Mouse (Mus musculus) macrophage (primary cell): ENCODE measurements around the gene Gm17364. TPM values are rescaled to one million over a fixed set of nuclear protein-coding genes. Genes with fewer than 3 reads are reported as not detected.

ENCODE experiments used
- H3K27ac ChIP-seq: fragments of 350-480 bp; formaldehyde crosslinking; 2 replicates; pipeline ENCODE4 v1.9.0; 2021
- H3K36me3 ChIP-seq: fragments of 350-480 bp; formaldehyde crosslinking; 2 replicates; pipeline ENCODE4 v1.9.0; 2021; ENCODE audit errors: inconsistent target
- H3K4me3 ChIP-seq: fragments of 350-480 bp; formaldehyde crosslinking; 2 replicates; pipeline ENCODE4 v1.9.0; 2021; ENCODE audit errors: inconsistent target
- H3K79me2 ChIP-seq: fragments of 350-480 bp; formaldehyde crosslinking; 2 replicates; pipeline ENCODE4 v1.9.0; 2021; ENCODE audit errors: inconsistent target
- WGBS: methylation state at CpG from one replicate; pipeline ENCODE4 v1.1.7; 2026; ENCODE audit warnings: inconsistent platforms; ENCODE audit not compliant: missing documents; 5-methylcytosine and 5-hydroxymethylcytosine counted together
- polyA plus RNA-seq: library from polyadenylated mRNA; stranded (reverse); fragments of 250-400 nt; gene quantifications from 3 replicates; pipeline ENCODE4 v1.2.4, GENCODE M21; 2018; ENCODE audit warnings: inconsistent platforms
- total RNA-seq, 78 experiments: library from RNA; depleted of rRNA; stranded (reverse); fragments of 250-400 nt; gene quantifications; 1 replicate in 9 of 78; 2 replicates in 24 of 78; 3 replicates in 43 of 78; 4 replicates in 2 of 78; pipeline ENCODE4 v1.2.4; 2018; ENCODE audit warnings: inconsistent platforms in 56 of 78

The Gm17364 gene
- total RNA-seq (2018; cell fraction: chromatin; rRNA removed): not detected
- not detected for total RNA-seq (2018; cell fraction: cytosol; rRNA removed)
- not detected for total RNA-seq (2018; cell fraction: nucleus; rRNA removed)
- not detected in 3 replicates for polyA plus RNA-seq

- WGBS: 95% methylated on average over 10 of the region's 10 CpGs
Measured at GRCm38 (mm10) chr13:41273927-41274650, at the start of gene Gm17364. TSS of gene Gm17364 (minus strand) at chr13:41273977.

GRCm38 (mm10) chr13:41321433-41321832, 47.7 kb upstream of the Gm17364 start:
- WGBS: 92% methylated on average over 3 of the region's 3 CpGs
- no peak overlapping the region for H3K4me3 ChIP-seq
- H3K36me3 ChIP-seq: no peaks in the 10 kb centered on the region
- H3K79me2 ChIP-seq: no peaks in the 10 kb centered on the region
- H3K27ac ChIP-seq: no peak overlapping the region

More at GRCm38 (mm10) chr13:41273927-41274650, at the start of gene Gm17364:
- Histone ChIP-seq H3K27ac (no peak within 1 kb of the TSS), H3K4me3 (no peak within 1 kb of the TSS), H3K79me2 (no peaks in the 10 kb centered on the region), H3K36me3 (no peaks in the 10 kb centered on the region)

DNA sequence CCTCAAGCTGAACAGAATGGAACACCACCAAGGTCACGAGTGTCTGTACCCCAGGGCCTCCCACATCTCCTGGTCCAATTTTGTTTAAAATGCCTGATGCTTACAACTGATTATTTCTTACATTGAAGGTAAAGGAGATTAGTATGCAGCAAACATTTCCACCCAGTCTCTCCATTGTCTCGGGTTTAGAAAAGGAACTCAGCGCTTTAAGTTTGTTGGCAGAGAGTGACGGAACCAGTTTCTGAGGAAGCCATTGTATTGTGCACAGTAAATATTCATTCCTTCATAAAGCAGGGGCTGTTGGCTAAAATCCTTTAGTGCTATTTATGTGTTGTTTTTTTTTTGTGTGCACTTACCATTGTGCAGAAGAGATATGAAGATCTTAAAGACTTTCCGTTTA, 47.0 kb upstream of the Gm17364 start:
- Histone ChIP-seq H3K36me3 (no peaks in the 10 kb centered on the region), H3K27ac (no peak overlapping the region), H3K4me3 (no peak overlapping the region), H3K79me2 (no peaks in the 10 kb centered on the region)
- WGBS: 87% methylated on average over 5 of the region's 5 CpGs

- no peak overlapping the region for H3K27ac ChIP-seq
- no peaks in the 10 kb centered on the region for H3K36me3 ChIP-seq
- 53% methylated on average over 10 of the region's 10 CpGs for WGBS
- no peaks in the 10 kb centered on the region for H3K79me2 ChIP-seq
- no peak overlapping the region for H3K4me3 ChIP-seq
Measured at GRCm38 (mm10) chr13:41302716-41303115, 28.9 kb upstream of the Gm17364 start.

DNA sequence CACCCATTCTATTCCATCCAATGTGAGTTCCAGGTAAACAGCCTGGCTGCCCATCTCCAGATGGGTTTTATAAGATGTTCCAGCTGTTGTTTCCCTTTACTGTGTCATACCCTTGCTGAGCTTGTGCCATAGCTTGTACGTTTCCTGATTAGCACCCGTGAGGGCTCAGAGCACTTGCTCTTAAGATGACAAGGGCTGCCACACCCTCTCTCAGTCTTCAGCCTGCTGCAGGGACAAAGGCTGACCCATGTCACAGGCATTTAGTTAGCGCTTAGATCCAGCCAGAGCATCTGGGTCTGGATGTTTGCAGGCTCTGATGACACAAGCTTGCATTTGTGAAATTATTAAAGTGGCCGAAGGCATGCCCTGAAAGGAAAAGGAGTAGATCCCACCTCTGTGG, 26.3 kb upstream of the Gm17364 start:
- Histone ChIP-seq H3K36me3 (no peaks in the 10 kb centered on the region), H3K4me3 (no peak overlapping the region), H3K27ac (no peak overlapping the region), H3K79me2 (no peaks in the 10 kb centered on the region)
- 78% methylated on average over 4 of the region's 4 CpGs for WGBS

DNA sequence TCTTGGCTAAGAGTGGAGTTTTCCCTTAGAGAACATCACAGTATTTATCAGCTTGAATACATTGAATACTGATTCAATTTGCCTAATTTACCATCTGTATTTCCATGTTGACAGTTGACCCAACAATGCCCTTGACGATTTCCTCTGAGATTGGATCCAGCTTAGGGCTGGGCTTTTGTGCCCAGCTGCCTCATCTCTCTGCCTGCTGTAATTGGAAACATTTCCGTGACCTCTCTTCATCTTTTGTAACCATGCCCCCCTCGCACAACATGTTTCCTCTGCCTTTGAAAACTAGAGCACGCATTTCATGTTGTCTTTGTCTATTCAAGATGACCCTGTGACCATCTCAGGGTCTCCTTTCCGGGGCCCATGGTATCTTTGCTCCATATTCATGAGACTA, 25.2 kb upstream of the Gm17364 start:
- Histone ChIP-seq H3K36me3 (no peaks in the 10 kb centered on the region), H3K79me2 (no peaks in the 10 kb centered on the region), H3K27ac (no peak overlapping the region), H3K4me3 (no peak overlapping the region)
- 92% methylated on average over 5 of the region's 5 CpGs for WGBS

GRCm38 (mm10) chr13:41298533-41298932, 24.8 kb upstream of the Gm17364 start:
- Histone ChIP-seq H3K4me3 (no peak overlapping the region), H3K79me2 (no peaks in the 10 kb centered on the region), H3K27ac (no peak overlapping the region), H3K36me3 (no peaks in the 10 kb centered on the region)
- 56% methylated on average over 2 of the region's 2 CpGs for WGBS

DNA sequence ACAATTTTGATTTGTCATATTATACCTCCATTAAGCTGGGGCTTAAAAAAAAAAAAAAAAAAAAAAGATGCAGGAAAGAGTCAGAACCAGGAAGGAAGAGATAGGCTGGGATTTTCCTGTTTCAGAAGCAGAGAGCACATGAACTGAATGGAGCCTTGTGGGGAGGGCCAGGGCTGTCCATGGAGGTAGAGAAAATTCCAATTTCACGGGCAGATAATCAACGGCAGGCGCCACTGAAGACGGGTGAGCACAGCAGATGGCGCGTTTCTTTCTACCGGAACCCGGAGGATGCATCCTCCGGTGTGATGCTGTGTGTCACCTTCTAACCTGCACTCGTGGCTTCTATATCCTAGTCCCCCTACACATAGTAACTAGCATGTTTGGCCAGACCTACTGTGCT, 22.6 kb upstream of the Gm17364 start:
- Histone ChIP-seq H3K4me3 (no peak overlapping the region), H3K27ac (no peak overlapping the region), H3K79me2 (no peaks in the 10 kb centered on the region), H3K36me3 (no peaks in the 10 kb centered on the region)
- 95% methylated on average over 10 of the region's 10 CpGs for WGBS

DNA sequence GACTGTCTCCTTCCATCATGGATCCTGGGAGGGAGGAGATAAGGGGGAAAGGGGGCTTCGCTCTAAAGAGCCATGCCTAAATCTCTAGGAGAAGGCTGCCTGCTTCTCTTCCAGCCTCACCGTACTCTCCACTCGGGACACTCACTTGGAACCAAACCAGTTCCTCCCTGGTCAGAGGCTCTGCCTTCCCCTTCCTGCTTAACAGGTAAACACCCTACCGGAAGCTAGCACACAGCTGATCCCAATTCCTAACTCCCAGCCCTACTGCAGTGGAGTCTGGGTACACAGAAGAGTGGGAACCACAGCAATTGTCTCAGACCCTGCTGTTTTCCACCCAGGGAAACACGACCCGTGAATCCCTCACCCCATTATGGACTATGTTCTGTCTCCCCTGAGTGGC, 22.1 kb upstream of the Gm17364 start:
- Histone ChIP-seq H3K27ac (no peak overlapping the region), H3K4me3 (no peak overlapping the region), H3K79me2 (no peaks in the 10 kb centered on the region), H3K36me3 (no peaks in the 10 kb centered on the region)
- 65% methylated on average over 6 of the region's 6 CpGs for WGBS

DNA sequence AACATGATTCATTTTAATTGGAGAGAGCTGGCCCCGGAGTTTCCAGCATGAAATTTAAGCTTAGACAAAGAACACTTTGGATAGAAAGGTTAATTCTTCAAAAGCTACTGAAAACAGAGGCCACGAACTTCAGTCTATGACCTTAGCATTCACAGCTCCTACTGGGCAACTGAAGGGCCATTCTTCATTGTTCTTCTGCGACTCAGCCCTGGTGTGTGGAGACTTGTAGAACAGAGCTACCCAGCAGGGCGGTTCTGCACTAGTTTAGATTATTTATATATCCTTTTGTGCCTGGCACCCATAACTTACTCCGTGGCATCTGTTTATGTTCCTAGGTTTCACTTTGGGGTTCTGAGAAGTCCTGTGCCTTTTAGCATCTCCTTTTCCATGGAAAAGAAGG, 19.8 kb upstream of the Gm17364 start:
- Histone ChIP-seq H3K79me2 (no peaks in the 10 kb centered on the region), H3K4me3 (no peak overlapping the region), H3K27ac (no peak overlapping the region), H3K36me3 (no peaks in the 10 kb centered on the region)
- WGBS: 88% methylated on average over 5 of the region's 5 CpGs

GRCm38 (mm10) chr13:41291466-41291974, 17.7 kb upstream of the Gm17364 start:
- Histone ChIP-seq H3K4me3 (no peak overlapping the region), H3K27ac (no peak overlapping the region), H3K36me3 (no peaks in the 10 kb centered on the region), H3K79me2 (no peaks in the 10 kb centered on the region)
- WGBS: 47% methylated on average over 4 of the region's 4 CpGs

GRCm38 (mm10) chr13:41286285-41286684, 12.5 kb upstream of the Gm17364 start:
- no peak overlapping the region for H3K4me3 ChIP-seq
- no peak overlapping the region for H3K27ac ChIP-seq
- no peaks in the 10 kb centered on the region for H3K36me3 ChIP-seq
- no peaks in the 10 kb centered on the region for H3K79me2 ChIP-seq
- 79% methylated on average over 3 of the region's 3 CpGs for WGBS

DNA sequence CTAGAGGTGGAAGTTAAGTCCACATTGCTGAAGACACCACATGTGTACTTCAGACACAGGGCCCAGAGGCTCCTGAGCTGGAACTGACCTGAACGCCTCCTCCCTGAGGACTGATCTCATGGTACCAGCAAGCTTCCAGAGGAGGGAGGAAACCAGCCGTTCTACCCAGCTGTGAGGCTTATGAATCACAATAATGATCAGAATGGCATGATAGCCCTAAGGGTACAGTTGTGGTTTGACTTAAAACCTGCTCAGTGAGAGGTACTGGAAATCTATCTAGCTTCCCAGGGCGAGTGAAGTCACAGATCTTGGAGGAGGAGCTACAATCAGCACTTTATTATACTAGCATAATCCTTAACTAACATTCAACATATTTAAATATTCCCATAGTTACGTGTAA, 11.7 kb upstream of the Gm17364 start:
- H3K27ac ChIP-seq: no peak overlapping the region
- H3K4me3 ChIP-seq: no peak overlapping the region
- H3K79me2 ChIP-seq: no peaks in the 10 kb centered on the region
- no peaks in the 10 kb centered on the region for H3K36me3 ChIP-seq
- WGBS: 92% methylated on average over 4 of the region's 4 CpGs

- H3K27ac ChIP-seq: no peak overlapping the region
- H3K36me3 ChIP-seq: no peaks in the 10 kb centered on the region
- no peaks in the 10 kb centered on the region for H3K79me2 ChIP-seq
- no peak overlapping the region for H3K4me3 ChIP-seq
- 25% methylated on average over 5 of the region's 5 CpGs for WGBS
Measured at GRCm38 (mm10) chr13:41283256-41283655, 9.5 kb upstream of the Gm17364 start.

DNA sequence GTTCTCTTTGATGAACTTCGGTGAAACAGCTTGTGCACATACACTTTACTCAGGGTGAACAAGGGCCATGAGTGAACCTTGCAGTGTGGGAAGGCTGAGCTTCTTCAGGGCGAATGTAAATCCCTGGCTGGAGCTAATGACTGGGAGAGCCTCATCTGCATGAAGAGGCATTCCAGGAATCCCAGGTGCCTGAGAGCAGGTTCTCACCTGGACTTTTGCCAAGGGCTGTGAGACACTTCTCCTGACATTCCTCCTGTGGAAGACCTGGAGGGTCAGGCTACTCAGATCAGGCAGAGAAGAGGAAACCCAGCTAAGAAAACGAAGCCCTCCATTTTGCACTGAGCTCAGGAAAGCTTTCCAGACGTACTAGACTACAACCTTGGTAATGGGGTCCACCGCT, 6.9 kb upstream of the Gm17364 start:
- H3K4me3 ChIP-seq: no peak overlapping the region
- WGBS: 87% methylated on average over 5 of the region's 5 CpGs
- no peak overlapping the region for H3K27ac ChIP-seq
- no peaks in the 10 kb centered on the region for H3K36me3 ChIP-seq
- H3K79me2 ChIP-seq: no peaks in the 10 kb centered on the region
